Mouse (Mus musculus): ENCODE measurements around the gene 6430548M08Rik. TPM values are rescaled to one million over a fixed set of nuclear protein-coding genes. Genes with fewer than 3 reads are reported as not detected.

Gene 6430548M08Rik
- polyA plus RNA-seq, 1 experiment = 4.9 TPM

DNA sequence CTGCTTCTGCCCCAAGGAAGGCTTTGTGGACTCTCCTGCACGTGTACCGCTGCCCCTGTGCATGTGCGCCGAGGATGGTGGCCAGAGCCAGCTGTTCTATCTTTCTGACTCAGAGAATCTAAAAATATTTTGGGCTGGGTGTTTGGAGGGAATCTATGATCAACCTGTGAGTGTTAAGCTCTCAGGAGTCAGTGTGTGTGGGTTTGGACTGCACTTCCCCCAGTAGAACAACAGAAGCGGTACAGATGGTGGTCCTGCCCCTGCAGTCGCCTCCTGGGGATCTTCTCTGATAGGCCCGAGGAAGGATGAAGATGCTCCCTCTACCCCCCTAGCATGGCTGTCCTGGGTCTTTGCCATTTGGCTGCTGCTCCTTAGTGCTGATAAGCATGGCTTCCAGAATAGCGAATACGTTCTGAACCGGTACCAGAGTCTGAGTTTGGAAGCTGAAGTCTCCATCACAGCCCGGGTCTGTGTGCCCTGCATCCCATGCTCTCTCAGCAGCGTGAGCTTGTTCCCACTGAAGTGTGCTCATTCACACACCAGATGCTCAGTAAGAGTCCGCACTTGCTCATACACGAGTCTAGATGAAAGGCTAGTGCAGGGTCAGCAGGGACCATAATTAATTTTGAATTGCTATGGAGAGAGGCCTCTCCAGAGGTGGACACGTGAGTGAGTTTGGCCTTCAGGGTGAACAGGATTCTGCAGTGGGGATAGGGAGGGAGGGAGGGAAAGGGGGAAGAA, 30.1 kb downstream of the 6430548M08Rik start:
- Histone ChIP-seq H3K27me3 (ENCODE audit: control insufficient read depth, insufficient read depth, low read length) (no peaks in the 10 kb centered on the region), H3K27ac (ENCODE audit: control insufficient read depth, insufficient read depth, low read length) (no peak overlapping the region), H3K4me3 (ENCODE audit: control insufficient read depth, insufficient read depth, low read length) (no peak overlapping the region), H3K36me3 (ENCODE audit: control insufficient read depth, insufficient read depth, low read length) (no peaks in the 10 kb centered on the region), H3K4me1 (replicated peaks; ENCODE audit: control insufficient read depth, insufficient read depth, low read length) (0 out of 2 replicates have a peak, but pooled peaks cover 3% of the 10 kb centered on the region)
- TF ChIP-seq CTCF (IDR thresholded peaks at IDR 0.05; ENCODE audit: borderline replicate concordance, control insufficient read depth, extremely low read depth, insufficient read depth, low read length, poor library complexity) (no peak), POLR2A (IDR thresholded peaks at IDR 0.05; ENCODE audit: control insufficient read depth, extremely low read depth, insufficient read depth, low read length, poor library complexity) (no peak)
- WGBS = 93% methylated on average over 15 of the region's 15 CpGs
- DNase-seq = no peak

DNA sequence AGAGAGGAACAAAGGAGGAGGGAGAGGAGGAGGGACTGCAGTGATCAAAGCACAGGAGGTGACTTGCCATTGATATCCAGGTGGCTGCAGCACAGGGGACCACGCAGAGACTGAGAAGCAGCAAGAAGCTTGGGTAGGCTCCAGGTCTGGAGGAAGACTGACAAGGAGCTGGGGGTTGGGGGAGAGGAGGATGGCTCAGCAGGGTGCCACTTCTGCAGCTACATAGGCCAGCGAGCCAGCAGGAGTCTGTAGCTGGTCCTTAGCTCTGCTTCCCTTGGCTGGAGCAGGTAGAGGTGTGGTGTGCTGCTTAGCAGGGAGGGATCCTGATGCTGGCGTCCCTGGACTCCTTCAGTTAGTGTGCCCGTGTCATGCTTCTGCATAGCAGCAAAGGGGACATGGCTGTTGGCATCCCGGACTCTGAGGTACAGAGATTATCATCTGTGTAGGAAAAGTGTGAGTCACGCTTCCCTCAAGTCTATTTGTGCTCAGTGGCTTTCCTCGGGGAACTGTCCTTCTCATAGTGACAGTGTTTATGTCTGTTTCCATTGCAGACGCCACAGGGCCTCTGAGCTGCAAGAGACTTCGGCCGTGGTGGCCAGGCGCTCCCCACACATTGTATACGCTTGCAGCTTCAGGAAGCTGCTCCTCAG, 30.8 kb downstream of the 6430548M08Rik start:
- no peaks in the 10 kb centered on the region for H3K27me3 ChIP-seq (ENCODE audit: control insufficient read depth, insufficient read depth, low read length)
- DNase-seq = no peak
- WGBS = 82% methylated on average over 12 of the region's 12 CpGs
- no peaks in the 10 kb centered on the region for H3K4me1 ChIP-seq (replicated peaks; ENCODE audit: control insufficient read depth, insufficient read depth, low read length)
- no peak overlapping the region for H3K27ac ChIP-seq (ENCODE audit: control insufficient read depth, insufficient read depth, low read length)
- TF ChIP-seq CTCF (IDR thresholded peaks at IDR 0.05; ENCODE audit: borderline replicate concordance, control insufficient read depth, extremely low read depth, insufficient read depth, low read length, poor library complexity) (no peak), POLR2A (IDR thresholded peaks at IDR 0.05; ENCODE audit: control insufficient read depth, extremely low read depth, insufficient read depth, low read length, poor library complexity) (no peak)
- H3K4me3 ChIP-seq (ENCODE audit: control insufficient read depth, insufficient read depth, low read length) = no peak overlapping the region
- H3K36me3 ChIP-seq (ENCODE audit: control insufficient read depth, insufficient read depth, low read length) = no peaks in the 10 kb centered on the region

DNA sequence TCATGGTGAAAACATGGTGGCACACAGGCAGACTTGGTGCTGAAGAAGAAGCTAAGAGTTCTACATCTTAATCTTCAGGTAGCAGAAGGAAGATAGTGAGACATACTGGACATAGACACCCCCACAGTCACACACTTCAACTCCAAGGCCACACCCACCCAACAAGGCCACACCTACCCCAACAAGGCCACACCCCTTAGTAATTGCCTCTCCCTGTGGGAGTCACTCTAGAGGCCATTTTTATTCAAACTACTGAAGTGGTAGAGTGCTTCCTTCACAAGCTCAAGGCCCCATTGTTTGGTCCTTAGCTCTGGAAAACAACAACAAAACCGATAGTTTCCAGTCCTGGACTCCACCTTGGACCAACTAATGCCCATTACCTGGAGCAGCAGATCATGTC, 32.1 kb downstream of the 6430548M08Rik start:
- no peak for TF ChIP-seq POLR2A (IDR thresholded peaks at IDR 0.05; ENCODE audit: control insufficient read depth, extremely low read depth, insufficient read depth, low read length, poor library complexity)
- no peak for TF ChIP-seq CTCF (IDR thresholded peaks at IDR 0.05; ENCODE audit: borderline replicate concordance, control insufficient read depth, extremely low read depth, insufficient read depth, low read length, poor library complexity)
- 97% methylated on average over 1 of the region's 1 CpGs for WGBS
- H3K27me3 ChIP-seq (ENCODE audit: control insufficient read depth, insufficient read depth, low read length) = no peaks in the 10 kb centered on the region
- H3K27ac ChIP-seq (ENCODE audit: control insufficient read depth, insufficient read depth, low read length) = no peak overlapping the region
- no peak for DNase-seq
- no peaks in the 10 kb centered on the region for H3K4me1 ChIP-seq (replicated peaks; ENCODE audit: control insufficient read depth, insufficient read depth, low read length)
- no peak overlapping the region for H3K4me3 ChIP-seq (ENCODE audit: control insufficient read depth, insufficient read depth, low read length)
- no peaks in the 10 kb centered on the region for H3K36me3 ChIP-seq (ENCODE audit: control insufficient read depth, insufficient read depth, low read length)

DNA sequence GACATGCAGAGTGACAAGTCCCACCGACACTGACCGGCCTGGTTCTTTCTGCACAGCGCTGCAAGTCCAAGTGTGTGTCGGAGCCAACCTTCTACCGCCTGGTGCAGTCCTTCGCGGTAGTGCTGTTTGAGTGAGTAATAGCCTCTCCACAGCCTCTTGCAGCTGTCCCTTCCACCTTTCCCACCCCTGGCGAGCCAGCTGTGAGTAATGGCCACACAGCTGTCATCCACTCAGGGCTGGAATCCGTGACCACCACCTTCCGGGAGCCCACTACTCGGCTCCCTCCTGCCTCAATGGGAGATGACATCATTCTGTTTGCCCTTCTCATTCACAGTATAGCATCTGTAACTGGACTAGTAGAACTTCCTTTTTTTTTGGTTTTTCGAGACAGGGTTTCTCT, 36.1 kb downstream of the 6430548M08Rik start:
- H3K4me3 ChIP-seq (ENCODE audit: control insufficient read depth, insufficient read depth, low read length) = no peak overlapping the region
- H3K36me3 ChIP-seq (ENCODE audit: control insufficient read depth, insufficient read depth, low read length) = no peaks in the 10 kb centered on the region
- TF ChIP-seq CTCF (IDR thresholded peaks at IDR 0.05; ENCODE audit: borderline replicate concordance, control insufficient read depth, extremely low read depth, insufficient read depth, low read length, poor library complexity) (no peak), POLR2A (IDR thresholded peaks at IDR 0.05; ENCODE audit: control insufficient read depth, extremely low read depth, insufficient read depth, low read length, poor library complexity) (no peak)
- H3K27me3 ChIP-seq (ENCODE audit: control insufficient read depth, insufficient read depth, low read length) = no peaks in the 10 kb centered on the region
- no peak overlapping the region for H3K27ac ChIP-seq (ENCODE audit: control insufficient read depth, insufficient read depth, low read length)
- H3K4me1 ChIP-seq (replicated peaks; ENCODE audit: control insufficient read depth, insufficient read depth, low read length) = peaks cover 10% of the 10 kb centered on the region
- WGBS = 77% methylated on average over 12 of the region's 12 CpGs
- DNase-seq = no peak

GRCm38 (mm10) chr8:120151151-120151550, 37.2 kb downstream of the 6430548M08Rik start:
- 93% methylated on average over 9 of the region's 9 CpGs for WGBS
- no peak overlapping the region for H3K4me3 ChIP-seq (ENCODE audit: control insufficient read depth, insufficient read depth, low read length)
- DNase-seq = no peak
- H3K27me3 ChIP-seq (ENCODE audit: control insufficient read depth, insufficient read depth, low read length) = no peaks in the 10 kb centered on the region
- no peak overlapping the region for H3K27ac ChIP-seq (ENCODE audit: control insufficient read depth, insufficient read depth, low read length)
- TF ChIP-seq POLR2A (IDR thresholded peaks at IDR 0.05; ENCODE audit: control insufficient read depth, extremely low read depth, insufficient read depth, low read length, poor library complexity) (no peak), CTCF (IDR thresholded peaks at IDR 0.05; ENCODE audit: borderline replicate concordance, control insufficient read depth, extremely low read depth, insufficient read depth, low read length, poor library complexity) (no peak)
- no peaks in the 10 kb centered on the region for H3K36me3 ChIP-seq (ENCODE audit: control insufficient read depth, insufficient read depth, low read length)
- peaks cover 11% of the 10 kb centered on the region for H3K4me1 ChIP-seq (replicated peaks; ENCODE audit: control insufficient read depth, insufficient read depth, low read length)

DNA sequence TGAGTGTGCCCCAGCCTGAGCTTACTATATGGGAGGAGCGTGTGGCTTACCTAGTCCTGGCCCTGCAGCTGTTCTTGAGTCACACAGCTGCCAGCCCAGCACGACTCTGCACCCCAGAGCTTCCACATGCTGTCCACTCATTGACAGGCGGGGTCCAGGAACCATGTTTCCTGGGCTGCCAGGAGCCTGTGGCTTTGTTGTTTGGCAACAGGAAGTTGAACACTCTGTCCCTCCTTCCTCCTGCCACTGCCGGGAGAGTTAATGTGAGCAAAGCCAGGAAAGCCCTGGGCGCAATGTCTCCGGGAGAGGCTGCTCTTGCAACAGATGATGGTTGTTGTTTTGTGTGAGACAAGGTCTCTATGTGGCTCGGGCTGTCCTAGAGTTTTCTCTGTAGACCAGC, 38.7 kb downstream of the 6430548M08Rik start:
- H3K27me3 ChIP-seq (ENCODE audit: control insufficient read depth, insufficient read depth, low read length) = no peaks in the 10 kb centered on the region
- no peak overlapping the region for H3K27ac ChIP-seq (ENCODE audit: control insufficient read depth, insufficient read depth, low read length)

More for the DNA sequence above, 38.7 kb downstream of the 6430548M08Rik start:
- TF ChIP-seq POLR2A (IDR thresholded peaks at IDR 0.05; ENCODE audit: control insufficient read depth, extremely low read depth, insufficient read depth, low read length, poor library complexity) = no peak
- TF ChIP-seq CTCF (IDR thresholded peaks at IDR 0.05; ENCODE audit: borderline replicate concordance, control insufficient read depth, extremely low read depth, insufficient read depth, low read length, poor library complexity) = no peak
- 26% methylated on average over 7 of the region's 7 CpGs for WGBS
- Histone ChIP-seq H3K36me3 (ENCODE audit: control insufficient read depth, insufficient read depth, low read length) (no peaks in the 10 kb centered on the region), H3K4me3 (ENCODE audit: control insufficient read depth, insufficient read depth, low read length) (no peak overlapping the region), H3K4me1 (replicated peaks; ENCODE audit: control insufficient read depth, insufficient read depth, low read length) (peaks cover 13% of the 10 kb centered on the region)
- DNase-seq = no peak

Measured in thymus, adult 2 months (tissue).